Mouse (Mus musculus) erythroblast, embryonic 14.5 days (primary cell): Measurements from ENCODE around the gene Rbms3. TPM values are rescaled to one million over a fixed set of nuclear protein-coding genes. Genes with fewer than 3 reads are reported as not detected.

Experiments
- H3K27me3 ChIP-seq: 2 replicates; pipeline ENCODE4 v1.6.1; 2012; ENCODE audit warnings: inconsistent platforms; ENCODE audit not compliant: control insufficient read depth
- H3K36me3 ChIP-seq: 2 replicates; pipeline ENCODE4 v1.6.1; 2012; ENCODE audit warnings: mild to moderate bottlenecking, inconsistent platforms; ENCODE audit not compliant: control insufficient read depth
- H3K4me1 ChIP-seq: 2 replicates; pipeline ENCODE4 v1.6.1; 2012; ENCODE audit warnings: inconsistent platforms; ENCODE audit not compliant: control insufficient read depth
- H3K4me3 ChIP-seq: replicated peaks from 2 replicates; pipeline ENCODE3; 2012; ENCODE audit warnings: moderate library complexity, mild to moderate bottlenecking, inconsistent platforms
- H3K9me3 ChIP-seq: 2 replicates; pipeline ENCODE4 v1.6.1; 2012; ENCODE audit warnings: low read length, inconsistent platforms, mixed read lengths; ENCODE audit not compliant: control insufficient read depth
- GATA1 ChIP-seq: IDR thresholded peaks from 2 replicates; pipeline ENCODE4 v1.6.1; 2012; ENCODE audit warnings: low read length, inconsistent platforms, mixed read lengths
- TAL1 ChIP-seq: IDR thresholded peaks from 3 replicates; pipeline ENCODE4 v1.6.1; 2012; ENCODE audit warnings: low read length, inconsistent platforms, mixed read lengths
- polyA plus RNA-seq: library from polyadenylated mRNA; stranded (reverse); fragments of >175 nt; gene quantifications from 2 replicates; pipeline ENCODE4 v1.2.3, GENCODE M21; 2012

Rbms3 gene
- polyA plus RNA-seq, 1 experiment, result not detected

GRCm38 (mm10) chr9:117234065-117234725, 395.5 kb downstream of the Rbms3 start:
- Histone ChIP-seq H3K4me1 (no peaks in the 10 kb centered on the region), H3K27me3 (no peaks in the 10 kb centered on the region), H3K4me3 (no peak overlapping the region), H3K36me3 (no peaks in the 10 kb centered on the region), H3K9me3 (peaks cover 12% of the 10 kb centered on the region; the same call in 1 of the 2 replicates)
- no peak for TF ChIP-seq TAL1
- no peak for TF ChIP-seq GATA1

GRCm38 (mm10) chr9:117222741-117223140, 407.0 kb downstream of the Rbms3 start:
- Histone ChIP-seq H3K27me3 (no peaks in the 10 kb centered on the region), H3K4me3 (no peak overlapping the region), H3K4me1 (no peaks in the 10 kb centered on the region), H3K36me3 (no peaks in the 10 kb centered on the region), H3K9me3 (peaks cover 6% of the 10 kb centered on the region)
- TF ChIP-seq TAL1, result no peak
- no peak for TF ChIP-seq GATA1

- H3K4me1 ChIP-seq, result no peaks in the 10 kb centered on the region
- TF ChIP-seq TAL1, result no peak
- TF ChIP-seq GATA1, result no peak
- H3K9me3 ChIP-seq, result peaks cover 6% of the 10 kb centered on the region
- no peaks in the 10 kb centered on the region for H3K36me3 ChIP-seq
- H3K27me3 ChIP-seq, result no peaks in the 10 kb centered on the region
- no peak overlapping the region for H3K4me3 ChIP-seq
Measured at GRCm38 (mm10) chr9:117221481-117221880, 408.2 kb downstream of the Rbms3 start.

- Histone ChIP-seq H3K4me1 (no peaks in the 10 kb centered on the region), H3K36me3 (no peaks in the 10 kb centered on the region)
Measured at GRCm38 (mm10) chr9:117216026-117216755, 413.5 kb downstream of the Rbms3 start.

GRCm38 (mm10) chr9:117212023-117212422, 417.7 kb downstream of the Rbms3 start:
- TF ChIP-seq TAL1 (no peak), GATA1 (no peak)
- Histone ChIP-seq H3K4me3 (no peak overlapping the region), H3K4me1 (no peaks in the 10 kb centered on the region), H3K9me3 (no peaks in the 10 kb centered on the region), H3K36me3 (no peaks in the 10 kb centered on the region), H3K27me3 (no peaks in the 10 kb centered on the region)

More at GRCm38 (mm10) chr9:117216026-117216755, 413.5 kb downstream of the Rbms3 start:
- Histone ChIP-seq H3K27me3 (no peaks in the 10 kb centered on the region), H3K4me3 (no peak overlapping the region), H3K9me3 (no peaks in the 10 kb centered on the region)
- no peak for TF ChIP-seq GATA1
- no peak for TF ChIP-seq TAL1

- H3K9me3 ChIP-seq, result no peaks in the 10 kb centered on the region
- H3K27me3 ChIP-seq, result no peaks in the 10 kb centered on the region
- no peaks in the 10 kb centered on the region for H3K36me3 ChIP-seq
- no peaks in the 10 kb centered on the region for H3K4me1 ChIP-seq
- TF ChIP-seq GATA1 (no peak), TAL1 (no peak)
- H3K4me3 ChIP-seq, result no peak overlapping the region
Measured at GRCm38 (mm10) chr9:117210344-117210743, 419.4 kb downstream of the Rbms3 start.

GRCm38 (mm10) chr9:117205395-117205794, 424.3 kb downstream of the Rbms3 start:
- H3K36me3 ChIP-seq, result no peaks in the 10 kb centered on the region
- no peaks in the 10 kb centered on the region for H3K27me3 ChIP-seq
- no peaks in the 10 kb centered on the region for H3K4me1 ChIP-seq
- no peak for TF ChIP-seq GATA1
- TF ChIP-seq TAL1, result no peak
- H3K9me3 ChIP-seq, result peaks cover 2% of the 10 kb centered on the region; the same call in 1 of the 2 replicates
- no peak overlapping the region for H3K4me3 ChIP-seq

GRCm38 (mm10) chr9:117200067-117200658, 429.6 kb downstream of the Rbms3 start:
- no peak overlapping the region for H3K4me3 ChIP-seq
- no peaks in the 10 kb centered on the region for H3K4me1 ChIP-seq
- H3K9me3 ChIP-seq, result peaks cover 13% of the 10 kb centered on the region
- no peaks in the 10 kb centered on the region for H3K27me3 ChIP-seq
- no peaks in the 10 kb centered on the region for H3K36me3 ChIP-seq
- TF ChIP-seq GATA1, result no peak
- no peak for TF ChIP-seq TAL1

- Histone ChIP-seq H3K4me3 (no peak overlapping the region), H3K27me3 (no peaks in the 10 kb centered on the region), H3K9me3 (peaks cover 17% of the 10 kb centered on the region), H3K4me1 (no peaks in the 10 kb centered on the region), H3K36me3 (no peaks in the 10 kb centered on the region)
- TF ChIP-seq GATA1 (no peak), TAL1 (no peak)
Measured at GRCm38 (mm10) chr9:117197531-117197930, 432.2 kb downstream of the Rbms3 start.
